Mouse (Mus musculus) regulatory T cell (primary cell): Measurements from ENCODE around the gene Gm8909.
"Not testable (repeated sequence)": the region's sequence is repeated elsewhere in the genome, so short reads cannot be mapped to it uniquely, and the experiment has no call there.

Source experiments
- in situ Hi-C: fragments of 300-600 bp; cut with MboI, MseI; formaldehyde crosslinking; loops from one replicate; pipeline ENCODE4 v1.15.1; 2025; ENCODE audit warnings: high pct_unique_total_duplicates

The Gm8909 gene

DNA sequence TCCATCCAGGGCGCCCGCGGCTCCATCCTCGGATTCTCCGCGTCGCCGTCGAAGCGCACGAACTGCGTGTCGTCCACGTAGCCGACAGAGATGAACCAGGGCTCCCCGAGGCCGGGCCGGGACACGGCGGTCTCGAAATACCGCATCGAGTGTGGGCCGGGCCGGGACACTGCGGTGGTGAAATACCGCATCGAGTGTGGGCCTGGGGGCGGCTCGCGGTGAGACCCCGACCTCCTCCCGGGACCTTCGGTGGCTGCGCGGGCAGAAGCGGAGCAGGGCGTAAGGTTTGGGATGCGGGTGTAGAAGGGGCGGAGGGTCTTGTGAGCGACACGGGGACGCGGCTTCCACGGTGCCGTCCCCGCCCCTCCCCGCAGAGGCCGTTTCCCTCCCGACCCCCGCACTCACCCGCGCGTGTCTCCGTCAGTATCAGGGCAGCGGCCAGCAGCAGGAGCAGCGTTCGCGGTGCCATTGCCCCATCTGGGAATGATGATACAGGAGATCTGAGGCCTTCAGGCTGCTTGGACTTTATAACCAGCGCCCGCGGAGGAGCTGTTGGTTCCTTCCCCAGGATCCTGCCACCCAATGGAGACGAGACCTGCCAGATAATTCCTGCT lies at the start of gene Gm8909:
Gene Gm8909, minus strand, starts transcription at position 499 of the 614 bp plus-strand sequence.
- in situ Hi-C loops: no loop called here

DNA sequence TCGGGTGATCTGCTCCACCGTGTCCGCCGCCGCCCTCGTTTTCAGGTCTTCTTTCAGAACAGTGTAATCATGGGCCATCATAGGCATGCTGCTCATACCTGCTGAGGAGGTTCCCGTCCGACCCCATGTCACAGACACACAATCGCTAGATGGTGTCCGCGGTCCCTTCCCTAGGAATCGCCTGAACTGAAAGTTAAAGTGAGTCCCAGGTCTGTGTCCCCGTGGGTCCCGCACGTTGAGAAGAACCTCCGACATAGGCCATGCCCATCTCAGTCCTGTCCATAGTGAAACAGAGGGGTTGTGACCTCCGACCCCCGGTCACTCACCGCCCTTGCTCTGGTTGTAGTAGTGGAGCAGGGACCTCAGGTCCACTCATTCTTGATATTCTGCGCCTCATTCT lies 47.2 kb upstream of the Gm8909 start:
- in situ Hi-C loops: no loop called here

DNA sequence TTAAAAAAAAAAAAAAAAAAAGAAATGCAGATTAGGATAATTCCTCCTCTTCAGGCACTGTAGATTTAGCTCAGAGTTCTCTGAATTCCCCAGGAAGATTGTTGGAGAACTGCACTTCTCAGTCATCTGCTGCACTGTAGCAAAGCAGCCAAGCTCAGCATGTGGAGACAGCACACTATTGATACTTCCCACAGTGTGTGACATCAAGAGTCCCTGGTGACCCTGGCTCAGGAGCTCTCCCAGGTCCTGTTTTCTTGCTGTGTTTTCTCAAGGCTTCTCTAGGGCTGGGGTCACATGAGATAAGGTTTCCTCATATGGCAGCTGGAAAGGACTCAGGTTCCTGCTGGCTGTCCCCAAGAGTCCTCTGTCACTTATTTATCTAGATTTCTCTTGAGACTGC lies 38.5 kb upstream of the Gm8909 start:
- in situ Hi-C loops: no loop called here

DNA sequence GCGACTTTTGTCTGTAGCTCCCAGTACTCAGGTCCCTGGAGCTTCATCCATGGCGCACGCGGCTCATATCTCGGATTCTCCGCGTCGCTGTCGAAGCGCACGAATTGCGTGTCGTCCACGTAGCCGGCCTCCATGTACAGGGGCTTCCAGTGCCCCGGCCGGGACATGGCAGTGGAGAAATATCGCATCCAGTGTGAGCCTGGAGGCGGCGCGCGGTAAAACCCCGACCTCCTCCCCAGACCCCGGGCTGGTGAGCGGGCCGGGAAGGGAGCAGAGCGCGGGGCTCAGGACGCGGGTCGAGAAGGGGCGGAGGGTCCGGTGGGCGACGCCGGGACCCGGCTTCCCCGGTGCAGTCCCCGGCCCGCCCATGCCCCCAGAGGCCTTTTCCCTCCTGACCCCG lies 37.5 kb upstream of the Gm8909 start:
- in situ Hi-C loops: no loop called here

DNA sequence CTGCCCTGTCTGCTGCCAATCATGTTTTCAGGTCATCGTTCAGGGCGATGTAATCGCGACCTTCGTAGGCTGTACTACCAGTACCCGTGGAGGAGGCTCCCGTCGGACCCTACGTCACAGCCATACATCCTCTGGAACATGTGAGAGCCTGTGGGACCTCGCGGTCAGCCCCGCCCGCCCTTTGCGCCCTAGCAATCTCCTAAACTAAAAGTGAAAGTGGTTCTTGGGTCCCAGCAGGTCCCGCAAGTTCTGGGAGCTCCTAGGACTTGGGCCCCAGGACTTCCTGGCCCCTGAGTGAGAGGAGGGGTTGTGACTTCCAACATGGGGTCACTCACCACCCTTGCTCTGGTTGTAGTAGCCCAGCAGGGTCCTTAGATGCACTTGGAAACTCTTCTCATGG lies 37.1 kb upstream of the Gm8909 start:
- in situ Hi-C loops: no loop called here

DNA sequence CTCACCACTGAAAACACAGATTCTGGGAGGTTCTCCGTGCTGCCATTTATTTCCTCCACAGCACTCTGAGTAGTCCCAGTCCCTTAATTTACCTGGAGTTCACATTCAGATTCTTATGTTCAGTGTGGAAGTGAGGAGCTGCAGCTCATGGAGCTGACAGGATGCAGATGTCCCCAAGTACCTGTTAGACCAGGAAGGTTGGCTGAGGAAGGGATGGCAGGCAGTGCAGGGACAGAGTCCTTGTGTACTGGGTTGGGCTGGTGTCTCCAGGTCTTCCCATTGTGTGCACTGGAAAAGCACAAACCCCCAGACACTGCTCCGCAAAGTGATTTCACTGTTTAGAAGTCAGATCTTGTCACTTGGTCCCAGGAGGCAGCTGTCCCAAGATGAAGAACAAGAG lies 33.5 kb upstream of the Gm8909 start:
- in situ Hi-C loops: no loop called here

DNA sequence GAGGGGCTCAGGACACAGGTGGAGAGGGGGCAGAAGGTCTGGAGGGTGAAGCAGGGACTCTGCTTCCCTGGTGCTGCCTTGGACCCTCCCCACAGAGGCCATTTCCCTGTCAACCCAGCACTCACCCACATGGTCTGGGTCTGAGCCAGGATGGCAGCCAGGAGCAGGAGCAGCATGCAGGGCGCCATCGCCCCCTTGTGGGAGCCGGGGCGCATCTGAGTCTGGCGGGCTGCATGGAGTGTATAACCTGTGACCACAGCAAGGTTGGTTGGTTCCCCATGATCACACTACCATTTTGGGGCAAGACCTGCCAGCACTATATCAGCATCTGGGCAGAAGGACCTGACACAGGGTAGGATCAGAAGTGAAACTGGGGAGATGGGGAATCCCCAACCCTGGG lies 30.0 kb upstream of the Gm8909 start:
- in situ Hi-C loops: no loop called here

DNA sequence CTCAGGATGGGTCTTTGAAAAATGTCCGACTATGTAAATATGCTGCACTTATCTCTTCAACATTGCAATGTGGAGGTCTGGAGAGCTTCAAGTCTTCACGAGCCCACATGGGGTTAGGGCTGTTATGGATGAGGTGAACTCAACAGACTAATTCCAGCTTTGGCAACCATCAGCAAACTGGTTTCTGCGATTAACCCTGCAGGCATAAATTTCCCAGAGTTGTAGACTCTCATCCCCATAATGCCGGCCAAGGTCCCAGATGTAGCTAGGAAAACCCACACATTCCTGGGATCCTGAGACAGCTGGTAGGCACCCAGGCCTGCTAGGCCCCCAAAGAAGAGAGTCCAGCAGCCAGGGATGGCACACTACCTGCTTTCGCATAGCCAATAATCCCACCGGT lies 26.1 kb upstream of the Gm8909 start:
- in situ Hi-C loops: no loop called here

DNA sequence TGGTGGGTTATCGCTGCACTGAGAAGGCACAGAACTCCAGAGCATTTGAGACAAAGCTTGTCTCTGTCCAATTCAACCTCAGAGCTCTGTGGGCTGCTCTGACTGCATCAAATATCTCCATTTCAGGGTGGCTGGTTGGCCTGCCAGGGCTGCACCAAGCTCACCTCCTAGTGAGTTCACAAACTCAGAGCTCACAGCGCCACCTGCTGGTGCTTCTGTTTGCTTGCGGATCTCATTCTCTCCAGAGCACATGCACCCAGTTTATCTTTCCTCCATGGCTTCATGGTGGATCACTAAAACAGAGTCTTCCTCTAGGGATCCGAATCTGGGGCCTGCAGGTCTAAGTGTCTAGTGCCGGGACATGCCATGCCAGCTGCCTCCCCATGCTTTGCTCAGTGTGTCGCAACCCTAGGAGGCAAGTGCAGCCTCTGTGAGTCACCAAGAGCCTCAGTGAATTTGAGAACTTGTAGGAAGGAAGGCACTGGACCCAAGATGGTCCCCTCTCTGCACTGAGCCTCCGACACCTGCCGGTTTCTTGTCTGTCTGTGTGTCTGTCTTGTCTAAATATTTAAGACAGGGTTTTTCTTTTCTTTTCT lies 25.3 kb upstream of the Gm8909 start:
- in situ Hi-C loops: no loop called here

DNA sequence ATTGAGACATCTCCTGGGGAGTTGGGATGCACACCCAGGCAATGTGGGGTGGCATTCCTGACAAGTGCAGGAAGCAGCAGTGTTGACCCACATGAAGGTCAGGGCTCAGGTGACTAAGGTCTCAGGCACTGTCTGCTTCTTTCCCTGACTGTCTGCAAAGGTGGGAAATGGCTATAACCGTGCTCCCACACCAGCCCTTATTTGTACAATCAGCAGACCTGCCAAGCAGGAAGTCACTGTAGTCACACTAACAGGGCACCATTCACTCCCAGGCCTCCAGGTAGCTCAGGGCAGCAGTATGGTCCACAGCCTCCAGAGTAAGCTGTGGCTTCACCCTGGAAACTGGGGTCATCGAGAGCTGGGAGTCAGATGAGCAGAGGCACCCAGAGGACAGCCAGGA lies 24.0 kb upstream of the Gm8909 start:
- in situ Hi-C loops: no loop called here

DNA sequence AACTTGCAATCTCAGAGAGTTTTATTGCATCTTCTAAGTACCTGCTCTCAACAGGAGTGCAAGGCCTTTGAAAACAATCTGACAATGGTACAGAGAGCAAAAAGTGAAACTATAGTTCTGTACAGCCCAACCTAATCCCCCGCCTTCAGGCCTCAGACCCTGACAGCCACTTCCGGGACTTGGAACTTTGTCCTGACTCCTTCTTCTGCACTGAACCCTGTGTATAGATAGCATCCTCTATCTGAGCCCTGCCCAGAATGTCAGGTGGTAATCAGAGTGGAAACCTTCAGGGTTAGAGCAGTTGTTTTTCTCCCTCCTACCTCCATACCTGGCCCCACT lies 21.8 kb upstream of the Gm8909 start, which contains the start of gene H2-T3:
Gene H2-T3, minus strand, starts transcription at position 119 of the 339 bp plus-strand sequence.
- in situ Hi-C loops: no loop called here

DNA sequence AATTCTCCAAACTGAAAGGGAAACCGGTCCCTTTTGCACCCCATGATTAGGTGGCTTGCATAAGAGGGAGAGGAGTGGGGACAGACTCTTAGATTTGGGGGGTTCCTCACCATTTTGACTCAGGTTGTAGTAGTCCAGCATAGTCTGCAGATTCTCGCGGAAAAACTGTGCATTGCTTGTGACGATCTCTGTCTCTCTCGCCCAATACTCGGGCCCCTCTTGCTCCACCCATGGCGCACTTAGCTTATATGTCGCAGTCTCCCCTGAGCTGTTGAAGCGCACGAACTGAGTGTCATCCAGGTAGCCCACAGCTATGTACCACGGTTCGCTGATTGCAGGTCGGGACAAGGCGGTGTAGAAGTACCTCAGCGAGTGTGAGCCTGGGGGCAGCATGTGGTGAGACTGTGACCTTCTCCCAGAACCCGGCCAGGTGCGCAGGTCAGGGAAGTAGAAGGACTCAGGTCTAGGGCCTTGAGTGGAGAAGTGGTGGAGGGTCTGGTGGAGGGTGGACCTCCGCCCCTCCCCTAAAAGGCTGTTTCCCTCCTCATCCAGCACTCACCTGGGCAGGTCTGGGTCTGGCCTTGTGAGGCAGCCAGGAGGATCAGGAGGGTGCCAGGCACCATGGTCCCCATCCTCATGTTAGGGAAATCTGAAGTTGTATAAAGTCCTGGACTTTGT lies 21.3 kb upstream of the Gm8909 start:
- in situ Hi-C loops: no loop called here

DNA sequence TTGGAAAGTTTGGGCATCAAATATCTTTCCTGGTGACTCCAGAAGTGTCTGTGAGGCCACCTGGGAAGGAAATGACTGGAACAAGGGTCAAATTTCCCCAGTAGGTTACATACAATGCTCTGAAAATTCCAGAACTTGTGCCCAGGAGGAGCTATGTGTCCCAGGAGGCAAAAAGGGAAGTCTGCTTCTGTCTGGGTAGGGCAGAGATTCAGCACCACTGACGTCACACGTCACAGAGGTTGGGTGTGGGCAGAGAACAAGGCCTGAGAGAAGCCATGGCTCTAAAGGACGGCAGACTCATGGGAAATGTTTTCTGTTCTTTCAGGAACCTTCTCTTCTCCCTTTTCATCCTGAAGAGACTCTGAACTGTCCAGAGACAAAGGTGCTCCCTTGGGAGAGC lies 19.2 kb upstream of the Gm8909 start:
- in situ Hi-C loops: no loop called here

DNA sequence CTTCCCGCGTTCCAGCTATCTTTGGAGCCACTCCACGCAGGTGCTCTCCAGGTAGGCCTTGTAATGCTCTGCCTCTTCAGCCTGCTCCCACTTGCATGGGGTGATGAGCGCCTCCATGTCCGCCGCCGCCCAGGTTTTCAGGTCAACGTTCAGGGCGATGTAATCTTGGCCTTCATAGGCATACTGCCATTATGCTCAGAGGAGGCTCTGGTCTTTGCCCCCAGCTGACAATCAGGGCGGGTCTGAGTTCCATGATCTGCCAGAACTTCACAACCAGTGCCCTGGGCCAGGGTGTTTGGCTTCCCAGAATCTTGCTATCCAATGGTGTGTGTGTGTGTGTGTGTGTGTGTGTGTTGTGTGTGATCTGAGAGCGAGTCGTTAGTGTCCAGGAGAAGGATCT lies 13.9 kb upstream of the Gm8909 start:
- in situ Hi-C loops: no loop called here

DNA sequence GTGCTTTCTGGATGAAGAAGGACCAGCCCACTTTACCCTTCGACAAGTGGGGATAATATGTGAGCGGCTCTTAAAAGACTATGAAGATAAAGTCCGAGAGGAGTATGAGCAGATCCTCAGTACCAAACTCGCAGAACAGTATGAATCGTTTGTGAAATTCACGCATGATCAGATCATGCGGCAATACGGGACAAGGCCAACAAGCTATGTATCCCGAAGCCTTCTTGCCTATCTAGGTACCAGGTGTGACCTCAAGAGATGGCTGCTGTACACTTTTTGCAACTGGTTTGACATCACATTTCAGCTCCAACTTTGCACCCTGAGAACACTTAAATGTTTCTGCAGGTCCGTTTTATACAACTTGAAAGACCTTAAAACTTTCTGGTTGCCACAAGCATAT lies 11.1 kb upstream of the Gm8909 start:
- in situ Hi-C loops: loop anchor here (5.0 kb wide), 1 partner anchor 87 kb away; no protein-coding TSS in a partner anchor

DNA sequence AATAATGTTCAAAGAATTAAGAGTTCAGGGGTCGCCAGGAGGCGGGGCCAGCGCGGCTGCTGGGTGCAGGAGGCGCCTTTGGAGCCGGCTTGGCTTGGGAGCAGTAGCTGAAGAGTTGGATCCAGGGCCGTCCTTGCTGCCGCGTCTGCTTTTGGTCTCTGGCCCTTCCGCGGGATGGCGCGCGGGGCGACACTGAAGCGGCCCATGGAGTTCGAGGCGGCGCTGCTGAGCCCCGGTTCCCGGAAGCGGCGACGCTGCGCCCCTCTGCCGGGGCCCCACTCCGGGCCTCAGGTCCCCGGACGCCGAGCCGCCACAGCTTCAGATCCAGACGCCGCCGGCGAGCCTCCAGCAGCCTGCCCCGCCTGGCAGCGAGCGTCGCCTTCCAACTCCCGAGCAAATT lies 10.6 kb upstream of the Gm8909 start:
- in situ Hi-C loops: loop anchor here (5.0 kb wide), 1 partner anchor 87 kb away; no protein-coding TSS in a partner anchor

DNA sequence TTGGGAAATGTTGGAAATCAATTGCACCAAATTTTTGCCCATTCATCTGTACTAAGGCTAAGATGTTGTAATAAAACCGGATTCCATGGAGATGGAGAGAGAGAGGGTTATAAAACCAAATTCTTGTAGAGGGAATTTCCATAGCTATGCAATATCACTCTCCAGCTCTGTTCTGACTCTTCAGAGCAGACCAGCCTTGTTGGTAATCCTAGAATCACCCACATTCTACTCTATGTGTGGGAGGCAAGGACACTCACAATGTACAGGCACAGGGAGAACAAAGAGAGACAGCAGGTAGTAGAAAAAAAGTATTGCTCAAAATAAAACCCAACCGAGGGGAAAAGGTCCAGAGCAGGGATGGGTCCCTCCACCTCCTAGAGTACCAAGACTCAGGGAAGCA lies 7.8 kb upstream of the Gm8909 start:
- in situ Hi-C loops: loop anchor here (5.0 kb wide), 1 partner anchor 84 kb away; no protein-coding TSS in a partner anchor

DNA sequence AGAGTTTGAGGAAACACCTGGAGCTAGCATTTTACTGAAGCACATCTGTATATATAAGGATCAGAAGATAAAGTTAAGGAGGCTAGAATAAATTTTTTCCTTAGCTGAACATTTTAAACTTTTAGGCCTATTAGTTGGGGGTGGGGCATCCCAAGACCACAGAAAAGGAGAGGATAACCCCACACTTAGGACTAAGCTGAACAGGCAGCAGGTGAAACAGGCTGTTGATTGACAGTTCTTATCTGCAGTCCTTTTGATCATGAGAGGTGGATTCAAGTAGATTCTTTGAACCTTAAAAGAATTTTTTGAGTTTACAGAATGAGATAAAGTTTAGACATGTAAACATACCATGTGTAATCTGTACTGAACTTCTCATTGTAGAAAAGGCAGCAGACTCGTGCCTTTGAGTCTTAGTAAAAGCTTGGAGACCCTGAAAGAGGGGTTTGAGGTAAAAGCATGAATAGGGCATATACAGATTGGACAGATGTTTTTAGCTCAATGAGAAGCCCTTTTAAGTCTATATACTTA lies 2.0 kb upstream of the Gm8909 start:
- in situ Hi-C loops: no loop called here

DNA sequence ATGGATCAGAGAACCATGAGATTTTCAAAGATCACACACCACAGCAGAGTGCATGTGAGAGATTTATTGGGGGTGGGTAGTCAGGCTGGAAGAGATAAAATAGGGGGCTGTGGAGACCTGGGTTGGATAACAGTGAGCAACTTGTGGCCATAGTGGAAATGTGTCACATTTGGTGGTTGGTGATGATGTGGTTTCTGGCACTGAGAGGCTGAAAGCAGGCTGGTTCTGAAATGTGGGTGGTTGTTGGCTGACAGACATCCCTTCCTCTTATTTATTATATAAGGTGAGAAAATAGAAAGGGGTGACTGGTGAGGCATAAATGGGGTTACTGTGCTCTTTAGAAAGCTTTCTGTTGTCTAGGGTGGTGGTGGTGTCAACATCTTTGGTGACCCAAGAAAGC lies 1.4 kb upstream of the Gm8909 start:
- in situ Hi-C loops: no loop called here

DNA sequence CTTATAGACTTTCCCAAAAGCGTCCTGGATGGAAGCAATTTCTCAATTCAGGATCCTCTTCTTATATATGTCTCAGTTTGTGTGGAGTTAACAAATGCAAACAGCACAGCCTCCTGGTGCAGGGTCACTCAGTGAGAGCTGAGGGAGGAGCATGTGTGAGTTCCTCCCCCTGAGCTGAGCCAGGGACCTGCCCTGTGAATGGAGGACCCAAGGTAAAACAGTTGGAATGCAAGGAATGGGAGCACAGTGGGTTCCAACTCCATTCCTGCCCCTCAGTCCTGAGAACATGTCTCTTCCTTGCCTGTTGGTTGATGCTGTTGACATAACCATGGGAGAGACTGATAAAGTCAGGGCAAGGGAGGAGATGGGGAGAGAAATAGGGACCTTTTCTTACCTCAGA lies 757 bp upstream of the Gm8909 start:
- in situ Hi-C loops: not testable (repeated sequence)

DNA sequence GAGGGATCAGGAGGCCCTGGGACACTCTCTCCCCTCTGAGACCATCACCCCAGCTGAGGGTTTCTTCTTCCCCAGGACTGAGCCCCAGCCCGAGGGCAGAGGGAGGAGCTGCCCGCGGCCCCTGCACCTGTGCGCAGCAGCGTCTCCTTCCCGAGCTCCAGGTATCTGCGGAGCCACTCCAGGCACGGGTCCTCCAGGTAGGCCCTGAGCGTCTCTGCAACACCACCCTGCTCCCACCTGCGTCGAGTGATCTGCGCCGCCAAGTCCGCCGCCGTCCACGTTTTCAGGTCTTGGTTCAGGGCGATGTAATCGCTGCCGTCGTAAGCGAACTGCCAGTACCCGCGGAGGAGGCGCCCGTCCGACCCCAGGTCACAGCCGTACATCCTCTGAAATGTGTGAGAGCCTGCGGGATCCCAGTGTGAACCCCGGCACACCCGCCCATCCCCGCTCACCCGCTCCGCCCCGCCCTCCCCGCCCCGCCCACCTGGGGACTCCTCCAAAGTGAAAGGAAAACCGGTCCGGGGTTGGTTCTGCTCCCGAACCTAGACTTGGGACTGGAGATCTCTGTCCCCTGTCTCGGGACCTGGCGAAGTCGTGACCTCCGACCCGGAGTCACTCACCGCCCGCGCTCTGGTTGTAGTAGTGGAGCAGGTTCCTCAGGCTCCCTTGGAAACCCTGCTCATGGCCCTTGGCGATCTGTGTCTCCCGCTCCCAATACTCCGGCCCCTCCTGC lies 865 bp downstream of the Gm8909 start:
- in situ Hi-C loops: no loop called here

DNA sequence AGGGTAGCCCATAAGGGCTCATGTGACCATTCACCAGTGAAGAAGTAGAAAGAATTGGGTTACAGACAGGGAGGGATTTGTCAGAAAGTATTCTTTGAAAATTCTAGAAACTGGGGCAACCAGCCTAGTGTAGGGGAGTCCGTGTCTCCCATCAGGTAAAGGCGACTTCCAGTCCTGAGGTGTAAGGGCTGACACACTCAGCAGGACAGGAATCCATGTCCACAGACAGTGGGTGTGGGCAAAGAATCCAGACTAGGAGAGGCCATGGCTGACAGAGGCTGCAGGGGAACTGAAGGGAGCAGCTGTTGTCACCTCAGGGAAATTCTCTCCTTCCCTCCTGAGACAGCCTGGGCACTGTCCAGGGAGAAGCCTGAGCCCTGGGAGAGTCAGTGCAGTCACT lies 1.4 kb downstream of the Gm8909 start:
- in situ Hi-C loops: not testable (repeated sequence)
